Mouse (Mus musculus): Measurements from ENCODE around the gene Mus81. TPM values are rescaled to one million over a fixed set of nuclear protein-coding genes. Genes with fewer than 3 reads are reported as not detected.

The Mus81 gene
- total and polyA plus RNA-seq, 3 experiments: 16.0 to 38.0 (median 19.5) TPM

DNA sequence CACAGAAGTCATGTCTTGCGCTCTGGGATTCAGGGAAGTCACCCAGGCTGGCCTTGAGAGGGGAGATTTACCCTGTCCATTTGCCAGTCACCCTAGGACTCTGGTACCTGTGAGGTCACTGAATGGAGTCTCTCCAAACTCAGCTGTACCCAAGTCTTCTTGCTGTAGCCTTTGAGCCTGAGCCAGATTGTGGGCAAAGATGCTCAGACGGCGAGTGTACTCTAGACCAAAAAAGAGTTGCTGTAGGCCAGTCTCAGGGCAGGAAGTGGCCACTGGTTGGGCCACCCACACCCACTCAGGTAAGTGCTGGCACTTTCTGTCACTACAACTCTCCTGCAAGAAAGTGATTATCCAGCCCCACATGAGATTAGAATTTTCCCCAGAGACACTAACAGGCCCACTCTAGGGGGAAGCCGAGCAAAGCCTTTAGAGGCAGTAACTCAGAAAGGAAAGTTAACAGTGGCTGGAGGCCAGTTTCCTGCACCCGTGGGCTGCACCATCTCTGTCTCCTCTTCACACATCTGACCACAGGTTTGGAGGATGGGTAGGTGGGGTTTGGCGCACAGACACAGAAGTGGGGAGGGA, 21.2 kb downstream of the Mus81 start:
- peaks cover 25% of the 10 kb centered on the region for H3K4me1 ChIP-seq (ENCODE audit: insufficient read depth, low read depth, low read length)
- DNase-seq (ENCODE audit: low spot score) (no peak), ATAC-seq (ENCODE audit: extremely low read depth, insufficient number of reproducible peaks, low FRiP score, poor library complexity, severe bottlenecking) (no peak)
- no peak overlapping the region for H3K4me3 ChIP-seq (ENCODE audit: low read depth, low read length)
- no peaks in the 10 kb centered on the region for H3K9me3 ChIP-seq (replicated peaks)
- no peak for TF ChIP-seq CTCF (IDR thresholded peaks at IDR 0.05; ENCODE audit: low read depth, low read length)
- TF ChIP-seq GATA1 (IDR thresholded peaks at IDR 0.05; ENCODE audit: borderline replicate concordance, low read length): no peak
- TF ChIP-seq TAL1 (conservative IDR thresholded peaks at IDR 0.05; ENCODE audit: low read depth, low read length): no peak
- TF ChIP-seq POLR2AphosphoS5 (IDR thresholded peaks at IDR 0.05; ENCODE audit: insufficient replicate concordance, low read depth, low read length): no peak
- no peak for TF ChIP-seq GATA2 (IDR thresholded peaks at IDR 0.05; ENCODE audit: borderline replicate concordance, low read depth, low read length)
- H3K36me3 ChIP-seq (replicated peaks): peaks cover 64% of the 10 kb centered on the region
- H3K27me3 ChIP-seq (ENCODE audit: insufficient read depth, low read length): peaks cover 8% of the 10 kb centered on the region

DNA sequence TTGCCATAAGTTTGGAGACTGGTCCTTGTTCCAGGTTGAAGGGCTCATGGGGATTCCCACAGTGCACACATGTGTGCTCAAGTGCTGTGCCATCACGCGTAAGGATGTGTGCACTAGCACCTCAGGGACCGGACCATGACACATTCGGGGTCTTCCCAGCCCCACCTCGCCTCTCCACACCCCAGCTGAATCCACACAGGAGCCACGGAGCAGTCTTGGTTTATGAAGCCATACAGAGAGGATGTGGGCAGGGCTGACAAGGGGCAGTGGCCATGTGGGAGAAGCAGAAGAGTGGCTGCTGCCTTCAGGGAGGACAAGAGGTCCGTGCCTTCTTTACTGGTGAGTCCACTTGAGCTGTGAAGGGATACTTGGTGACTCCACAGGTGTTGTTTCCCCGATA, 23.2 kb downstream of the Mus81 start:
- Histone ChIP-seq H3K4me3 (ENCODE audit: low read depth, low read length) (no peak overlapping the region), H3K27me3 (ENCODE audit: insufficient read depth, low read length) (peaks cover 3% of the 10 kb centered on the region), H3K4me1 (ENCODE audit: insufficient read depth, low read depth, low read length) (peaks cover 40% of the 10 kb centered on the region), H3K9me3 (replicated peaks) (no peaks in the 10 kb centered on the region), H3K36me3 (replicated peaks) (peaks cover 72% of the 10 kb centered on the region)
- no peak for DNase-seq (ENCODE audit: low spot score)
- TF ChIP-seq CTCF (IDR thresholded peaks at IDR 0.05; ENCODE audit: low read depth, low read length): no peak
- no peak for ATAC-seq (ENCODE audit: extremely low read depth, insufficient number of reproducible peaks, low FRiP score, poor library complexity, severe bottlenecking)

DNA sequence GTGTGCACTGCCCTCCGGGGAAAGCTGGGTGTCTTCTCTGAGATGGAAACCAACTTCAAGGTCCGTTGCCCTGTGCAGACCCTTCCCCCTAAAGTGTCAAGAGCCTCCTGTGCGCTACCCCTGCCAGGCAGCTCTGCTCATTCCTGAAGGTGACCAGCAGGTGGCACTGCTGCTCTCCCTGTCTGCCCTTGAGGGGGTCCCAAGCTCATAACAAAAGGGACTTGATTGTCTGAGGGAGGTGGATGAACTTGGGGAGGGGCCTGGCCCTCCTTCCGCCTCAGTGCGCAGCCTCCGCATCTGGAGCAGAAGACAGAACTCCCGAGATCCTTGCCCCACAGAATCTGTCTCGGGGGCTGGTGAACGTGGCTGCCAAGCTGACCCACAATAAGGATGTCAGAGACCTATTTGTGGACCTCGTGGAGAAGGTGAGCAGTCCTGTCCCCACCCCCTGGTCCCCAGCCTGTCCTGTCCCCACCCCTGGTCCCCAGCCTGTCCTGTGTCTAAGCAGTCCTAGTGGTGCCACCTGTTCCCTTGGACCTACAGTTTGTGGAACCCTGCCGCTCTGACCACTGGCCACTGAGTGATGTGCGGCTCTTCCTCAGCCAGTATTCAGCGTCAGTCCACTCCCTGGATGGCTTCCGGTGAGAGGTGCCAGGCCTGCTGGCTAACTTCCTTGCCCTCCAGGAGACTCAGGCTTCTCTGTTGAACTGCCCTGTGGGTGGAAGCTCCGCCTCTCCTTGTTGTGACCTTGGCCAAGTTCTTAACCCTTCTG, 24.2 kb downstream of the Mus81 start:
- Histone ChIP-seq H3K4me1 (ENCODE audit: insufficient read depth, low read depth, low read length) (peaks cover 50% of the 10 kb centered on the region), H3K36me3 (replicated peaks) (peaks cover 72% of the 10 kb centered on the region), H3K4me3 (ENCODE audit: low read depth, low read length) (no peak overlapping the region), H3K27me3 (ENCODE audit: insufficient read depth, low read length) (no peaks in the 10 kb centered on the region), H3K9me3 (replicated peaks) (no peaks in the 10 kb centered on the region)
- no peak for DNase-seq (ENCODE audit: low spot score)
- TF ChIP-seq TAL1 (conservative IDR thresholded peaks at IDR 0.05; ENCODE audit: low read depth, low read length) (no peak), GATA2 (IDR thresholded peaks at IDR 0.05; ENCODE audit: borderline replicate concordance, low read depth, low read length) (no peak), POLR2AphosphoS5 (IDR thresholded peaks at IDR 0.05; ENCODE audit: insufficient replicate concordance, low read depth, low read length) (no peak), GATA1 (IDR thresholded peaks at IDR 0.05; ENCODE audit: borderline replicate concordance, low read length) (no peak), CTCF (IDR thresholded peaks at IDR 0.05; ENCODE audit: low read depth, low read length) (peak; percentile 89)
- ATAC-seq (ENCODE audit: extremely low read depth, insufficient number of reproducible peaks, low FRiP score, poor library complexity, severe bottlenecking): no peak

DNA sequence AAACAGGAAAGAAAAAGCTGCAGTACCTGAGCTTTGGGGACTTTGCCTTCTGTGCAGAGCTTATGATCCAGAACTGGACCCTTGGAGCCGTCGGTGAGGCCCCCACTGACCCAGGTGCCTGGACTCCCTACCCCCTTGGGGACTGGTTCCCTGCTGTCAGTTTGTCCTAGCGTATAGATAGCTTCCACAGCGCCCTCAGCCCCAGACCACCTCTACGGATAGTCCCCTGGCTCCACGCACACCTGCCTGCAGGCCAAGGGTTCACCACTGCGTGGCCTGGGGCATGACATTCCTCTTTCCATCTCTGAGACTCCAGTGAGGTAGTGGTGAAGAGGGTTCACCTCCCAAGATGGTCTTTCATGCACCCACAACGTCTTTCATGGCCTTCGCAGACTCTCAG, 25.0 kb downstream of the Mus81 start:
- Histone ChIP-seq H3K27me3 (ENCODE audit: insufficient read depth, low read length) (no peaks in the 10 kb centered on the region), H3K4me1 (ENCODE audit: insufficient read depth, low read depth, low read length) (peaks cover 52% of the 10 kb centered on the region), H3K9me3 (replicated peaks) (no peaks in the 10 kb centered on the region), H3K36me3 (replicated peaks) (peaks cover 70% of the 10 kb centered on the region), H3K4me3 (ENCODE audit: low read depth, low read length) (no peak overlapping the region)
- no peak for TF ChIP-seq GATA2 (IDR thresholded peaks at IDR 0.05; ENCODE audit: borderline replicate concordance, low read depth, low read length)
- no peak for TF ChIP-seq TAL1 (conservative IDR thresholded peaks at IDR 0.05; ENCODE audit: low read depth, low read length)
- TF ChIP-seq CTCF (IDR thresholded peaks at IDR 0.05; ENCODE audit: low read depth, low read length): no peak
- TF ChIP-seq GATA1 (IDR thresholded peaks at IDR 0.05; ENCODE audit: borderline replicate concordance, low read length): no peak
- TF ChIP-seq POLR2AphosphoS5 (IDR thresholded peaks at IDR 0.05; ENCODE audit: insufficient replicate concordance, low read depth, low read length): no peak
- ATAC-seq (ENCODE audit: extremely low read depth, insufficient number of reproducible peaks, low FRiP score, poor library complexity, severe bottlenecking): no peak
- DNase-seq (ENCODE audit: low spot score): no peak

DNA sequence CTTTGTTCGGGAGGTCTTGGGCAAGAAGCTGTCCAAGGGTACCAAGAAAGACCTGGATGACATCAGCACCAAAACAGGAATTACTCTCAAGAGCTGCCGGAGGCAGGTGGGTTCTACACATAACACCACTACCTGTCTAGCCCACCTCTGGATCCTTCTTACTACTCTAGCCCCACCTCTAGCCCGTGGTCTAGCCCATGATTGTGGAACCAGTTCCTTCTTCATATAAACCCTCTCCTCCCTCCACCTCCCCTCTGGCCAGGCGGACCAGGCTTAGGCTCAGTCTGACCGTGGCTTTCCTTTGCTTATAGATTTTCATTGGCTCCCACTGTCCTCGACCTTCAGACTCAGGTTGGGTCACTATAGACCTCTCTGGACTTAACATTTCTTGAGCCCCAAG, 26.8 kb downstream of the Mus81 start:
- ATAC-seq (ENCODE audit: extremely low read depth, insufficient number of reproducible peaks, low FRiP score, poor library complexity, severe bottlenecking): no peak
- TF ChIP-seq GATA2 (IDR thresholded peaks at IDR 0.05; ENCODE audit: borderline replicate concordance, low read depth, low read length) (no peak), GATA1 (IDR thresholded peaks at IDR 0.05; ENCODE audit: borderline replicate concordance, low read length) (no peak), TAL1 (conservative IDR thresholded peaks at IDR 0.05; ENCODE audit: low read depth, low read length) (no peak), POLR2AphosphoS5 (IDR thresholded peaks at IDR 0.05; ENCODE audit: insufficient replicate concordance, low read depth, low read length) (no peak), CTCF (IDR thresholded peaks at IDR 0.05; ENCODE audit: low read depth, low read length) (no peak)
- Histone ChIP-seq H3K4me3 (ENCODE audit: low read depth, low read length) (peak overlapping the region; percentile 88; the same call in 1 of the 2 replicates), H3K27me3 (ENCODE audit: insufficient read depth, low read length) (no peaks in the 10 kb centered on the region), H3K9me3 (replicated peaks) (no peaks in the 10 kb centered on the region), H3K36me3 (replicated peaks) (peaks cover 54% of the 10 kb centered on the region), H3K4me1 (ENCODE audit: insufficient read depth, low read depth, low read length) (peaks cover 60% of the 10 kb centered on the region)
- no peak for DNase-seq (ENCODE audit: low spot score)

DNA sequence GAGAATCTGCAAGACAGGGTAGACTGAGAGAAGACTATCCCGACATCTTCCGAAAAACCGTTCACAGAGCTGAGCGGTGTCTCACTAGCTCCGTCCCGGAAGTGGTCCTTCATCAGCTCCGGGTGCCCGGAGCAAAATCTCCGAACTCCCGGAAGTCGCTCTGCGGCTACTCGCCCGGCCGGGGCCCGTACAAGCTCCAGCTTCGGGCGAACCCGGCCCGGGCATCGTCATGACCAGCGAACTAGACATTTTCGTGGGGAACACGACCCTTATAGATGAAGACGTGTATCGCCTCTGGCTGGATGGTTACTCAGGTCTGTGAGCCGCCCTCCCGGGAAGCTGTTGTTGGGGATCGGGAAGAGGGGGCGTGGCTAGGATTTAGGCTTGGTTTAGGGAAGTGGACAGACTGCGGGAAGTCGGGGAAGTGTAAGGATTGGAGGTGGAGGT, 27.7 kb downstream of the Mus81 start, which contains the start of gene Fibp:
Fibp (plus strand) TSS at position 151 of the 447 bp plus-strand sequence.
- no peak for TF ChIP-seq GATA1 (IDR thresholded peaks at IDR 0.05; ENCODE audit: borderline replicate concordance, low read length)
- 0 out of 2 replicates have a peak, but pooled peaks have one; percentile 11 for ATAC-seq (ENCODE audit: extremely low read depth, insufficient number of reproducible peaks, low FRiP score, poor library complexity, severe bottlenecking)
- H3K4me3 ChIP-seq (ENCODE audit: low read depth, low read length): peak within 1 kb of the TSS; percentile 88
- no peaks in the 10 kb centered on the region for H3K9me3 ChIP-seq (replicated peaks)
- peaks cover 69% of the 10 kb centered on the region for H3K4me1 ChIP-seq (ENCODE audit: insufficient read depth, low read depth, low read length)
- H3K36me3 ChIP-seq (replicated peaks): peaks cover 54% of the 10 kb centered on the region
- no peaks in the 10 kb centered on the region for H3K27me3 ChIP-seq (ENCODE audit: insufficient read depth, low read length)
- peak; percentile 64 for DNase-seq (ENCODE audit: low spot score)

Data from G1E (cell line).